Mouse (Mus musculus) testis, adult 2 months (tissue): ENCODE results near the gene Pdcd1.

Source experiments
- CTCF ChIP-seq: fragments of 200-500 bp; IDR thresholded peaks from 2 replicates; pipeline ENCODE4 v1.5.1; 2012; ENCODE audit warnings: low read depth, mild to moderate bottlenecking, inconsistent platforms, low read length, moderate library complexity; ENCODE audit not compliant: control insufficient read depth, insufficient read depth, insufficient replicate concordance
- POLR2A ChIP-seq: fragments of 200-500 bp; IDR thresholded peaks from 2 replicates; pipeline ENCODE4 v1.6.1; 2012; ENCODE audit warnings: low read depth, mild to moderate bottlenecking, inconsistent platforms, low read length, moderate library complexity; ENCODE audit not compliant: control insufficient read depth

GRCm38 (mm10) chr1:94081761-94082160, 29.4 kb upstream of the Pdcd1 start:
- TF ChIP-seq CTCF (no peak), POLR2A (no peak)
